Mouse (Mus musculus): ENCODE measurements at regions not wholly inside any gene's neighbourhood (a gene's known extent, or its start where the extent isn't known, plus 50 kb on each side); places are given as distances from the start of the nearest gene placed in this dataset.

DNA sequence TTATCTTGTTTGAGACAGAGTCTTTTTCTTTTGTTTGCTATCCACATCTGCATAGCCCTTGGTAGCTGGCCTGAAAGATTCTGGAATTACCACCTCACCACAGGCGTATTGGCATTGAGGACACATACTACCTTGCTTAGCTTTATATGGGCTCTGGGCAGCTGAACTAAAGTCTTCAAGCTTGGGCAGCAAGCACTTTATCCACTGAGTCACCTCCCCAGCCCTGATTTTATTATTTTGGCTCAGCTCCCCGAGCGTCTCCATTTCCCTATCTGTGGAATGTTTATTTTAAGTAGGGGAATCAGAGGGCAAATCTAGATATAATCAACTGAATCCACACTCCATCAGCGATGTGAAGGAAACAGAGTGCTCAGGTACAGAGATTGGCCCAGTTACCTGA is 340.4 kb upstream of the Fam98a start:
- TF ChIP-seq CTCF (IDR thresholded peaks at IDR 0.05; ENCODE audit: extremely low read depth, insufficient read length, insufficient replicate concordance, low read depth, low read length) (no peak), POLR2A (IDR thresholded peaks at IDR 0.05; ENCODE audit: low read depth, low read length) (no peak)

Measured in small intestine, adult 2 months (tissue).